Mouse (Mus musculus) forebrain, embryonic 16.5 days (tissue): Measurements from ENCODE around the gene Olfr1390. TPM values are rescaled to one million over a fixed set of nuclear protein-coding genes. Genes with fewer than 3 reads are reported as not detected.
"Not testable (repeated sequence)": the region's sequence is repeated elsewhere in the genome, so short reads cannot be mapped to it uniquely, and the experiment has no call there.

Experiments
- ATAC-seq: fragments of 200-750 bp; cut with Nextera tagmentation; 2 replicates; pipeline ENCODE4 v1.8.0; 2017; ENCODE audit warnings: mild to moderate bottlenecking, moderate library complexity
- H3K27ac ChIP-seq: fragments of 300-500 bp; sonication (generic); 2 replicates; pipeline ENCODE4 v1.5.1; 2014; ENCODE audit warnings: low read length, control low read depth
- H3K27me3 ChIP-seq: fragments of 300-500 bp; sonication (generic); replicated peaks from 2 replicates; pipeline ENCODE4 v1.6.1; 2014; ENCODE audit warnings: low read length; ENCODE audit not compliant: control insufficient read depth, insufficient read depth
- H3K36me3 ChIP-seq: fragments of 300-500 bp; sonication (generic); 2 replicates; pipeline ENCODE4 v1.6.1; 2014; ENCODE audit not compliant: control insufficient read depth, insufficient read depth
- H3K4me1 ChIP-seq: fragments of 300-500 bp; sonication (generic); replicated peaks from 2 replicates; pipeline ENCODE4 v1.6.1; 2014; ENCODE audit warnings: low read length; ENCODE audit not compliant: control insufficient read depth, insufficient read depth
- H3K4me2 ChIP-seq: fragments of 300-500 bp; sonication (generic); 2 replicates; pipeline ENCODE4 v1.6.1; 2014; ENCODE audit warnings: mild to moderate bottlenecking, low read length, control low read depth
- H3K4me3 ChIP-seq: fragments of 300-500 bp; sonication (generic); replicated peaks from 2 replicates; pipeline ENCODE4 v1.5.1; 2014; ENCODE audit warnings: mild to moderate bottlenecking, low read length, control low read depth
- H3K9ac ChIP-seq: fragments of 300-500 bp; sonication (generic); replicated peaks from 2 replicates; pipeline ENCODE4 v1.6.1; 2014; ENCODE audit warnings: low read depth, low read length, control low read depth
- H3K9me3 ChIP-seq: fragments of 300-500 bp; sonication (generic); 2 replicates; pipeline ENCODE4 v1.6.1; 2016; ENCODE audit warnings: low read length; ENCODE audit not compliant: control insufficient read depth
- WGBS: fragments of 180-500 bp; shearing (Covaris S2); extraction: QIAGEN DNeasy Blood & Tissue Kit; methylation state at CpG from one replicate; pipeline ENCODE4 v1.1.7; 2014; 5-methylcytosine and 5-hydroxymethylcytosine counted together
- polyA plus RNA-seq: library from polyadenylated mRNA; unstranded; fragments of >200 nt; fragmentation: Nextera tagmentation; extraction: Ambion mirVana; gene quantifications from 2 replicates; pipeline ENCODE4 v1.2.1, GENCODE M21; 2015

The Olfr1390 gene
- polyA plus RNA-seq, 1 experiment from 2014 or later, result not detected

- ATAC-seq, H3K9me3 ChIP-seq, H3K4me3 ChIP-seq, H3K4me1 ChIP-seq, H3K27me3 ChIP-seq, H3K36me3 ChIP-seq, H3K27ac ChIP-seq, H3K9ac ChIP-seq, H3K4me2 ChIP-seq: not testable (repeated sequence)
- WGBS, result 97% methylated on average over 7 of the region's 7 CpGs
These were observed 51.1 kb downstream of the Olfr1390 start for GRCm38 (mm10) chr11:49386118-49386517.

Other genes with a start within 250 kb of the Olfr1390 start
- gene Olfr1396, start 220.3 kb upstream of the Olfr1390 start, polyA plus RNA-seq, result not detected in 2 replicates
- not detected in 2 replicates for gene Olfr1395, start 192.9 kb upstream of the Olfr1390 start, polyA plus RNA-seq
- not detected in 2 replicates for gene Olfr1394, start 180.8 kb upstream of the Olfr1390 start, polyA plus RNA-seq
- not detected in 2 replicates for gene Btnl9, start 148.0 kb upstream of the Olfr1390 start, polyA plus RNA-seq
- gene Zfp62, start 131.9 kb upstream of the Olfr1390 start, polyA plus RNA-seq, result 59.1 and 64.9 TPM in 2 replicates
- gene Mgat1, start 91.0 kb upstream of the Olfr1390 start, polyA plus RNA-seq, result 28.0 and 31.8 TPM in 2 replicates
- not detected in 2 replicates for gene Olfr1393, start 56.9 kb upstream of the Olfr1390 start, polyA plus RNA-seq
- not detected in 2 replicates for gene Olfr1392, start 49.9 kb upstream of the Olfr1390 start, polyA plus RNA-seq
- not detected in 2 replicates for gene Olfr10, start 30.4 kb upstream of the Olfr1390 start, polyA plus RNA-seq
- gene Olfr1391, start 12.4 kb upstream of the Olfr1390 start, polyA plus RNA-seq, result not detected in 2 replicates
- not detected in 2 replicates for gene Olfr1389, start 87.9 kb downstream of the Olfr1390 start, polyA plus RNA-seq
- not detected in 2 replicates for gene Olfr1388, start 101.4 kb downstream of the Olfr1390 start, polyA plus RNA-seq
- gene Olfr1387, start 120.2 kb downstream of the Olfr1390 start, polyA plus RNA-seq, result not detected in 2 replicates
- not detected in 2 replicates for gene Olfr1386, start 129.9 kb downstream of the Olfr1390 start, polyA plus RNA-seq
- gene Olfr1385, start 153.9 kb downstream of the Olfr1390 start, polyA plus RNA-seq, result not detected in 2 replicates
- gene Olfr1384, start 171.5 kb downstream of the Olfr1390 start, polyA plus RNA-seq, result not detected in 2 replicates
- gene Olfr1383, start 184.5 kb downstream of the Olfr1390 start, polyA plus RNA-seq, result not detected in 2 replicates
- not detected in 2 replicates for gene Olfr1382, start 193.1 kb downstream of the Olfr1390 start, polyA plus RNA-seq
- gene Olfr1381, start 208.3 kb downstream of the Olfr1390 start, polyA plus RNA-seq, result not detected in 2 replicates
- gene Olfr1380, start 221.7 kb downstream of the Olfr1390 start, polyA plus RNA-seq, result not detected in 2 replicates